Mouse (Mus musculus) G1E (cell line): Measurements from ENCODE around the gene Fgf10.

ENCODE experiments used
- CTCF ChIP-seq: IDR thresholded peaks from 2 replicates; pipeline ENCODE4 v1.5.1; 2012; ENCODE audit warnings: low read depth, low read length, inconsistent platforms, mixed read lengths
- GATA1 ChIP-seq: IDR thresholded peaks from 2 replicates; pipeline ENCODE4 v1.6.1; 2012; ENCODE audit warnings: borderline replicate concordance, low read length, inconsistent platforms, mixed read lengths
- POLR2AphosphoS5 ChIP-seq: IDR thresholded peaks from 2 replicates; pipeline ENCODE4 v1.6.1; 2012; ENCODE audit warnings: low read depth, low read length, inconsistent platforms; ENCODE audit not compliant: insufficient replicate concordance

GRCm38 (mm10) chr13:118718396-118718795, 48.8 kb downstream of the Fgf10 start:
- TF ChIP-seq CTCF (no peak), POLR2AphosphoS5 (no peak), GATA1 (no peak)
